Mouse (Mus musculus) midbrain, embryonic 15.5 days (tissue): ENCODE measurements around the gene Fntb. TPM values are rescaled to one million over a fixed set of nuclear protein-coding genes. Genes with fewer than 3 reads are reported as not detected.
"Not testable (repeated sequence)": the region's sequence is repeated elsewhere in the genome, so short reads cannot be mapped to it uniquely, and the experiment has no call there.

Experiments used
- ATAC-seq: fragments of 200-750 bp; cut with Nextera tagmentation; replicated peaks from 2 replicates; pipeline ENCODE4 v1.8.0; 2017; ENCODE audit warnings: moderate TSS enrichment
- H3K27ac ChIP-seq: fragments of 300-500 bp; sonication (generic); 2 replicates; pipeline ENCODE4 v1.5.1; 2015; ENCODE audit warnings: mild to moderate bottlenecking, inconsistent platforms
- H3K27me3 ChIP-seq: fragments of 300-500 bp; sonication (generic); replicated peaks from 2 replicates; pipeline ENCODE4 v1.6.1; 2015; ENCODE audit warnings: inconsistent platforms
- H3K36me3 ChIP-seq: fragments of 300-500 bp; sonication (generic); replicated peaks from 2 replicates; pipeline ENCODE4 v1.6.1; 2015; ENCODE audit warnings: inconsistent platforms
- H3K4me1 ChIP-seq: fragments of 300-500 bp; sonication (generic); 2 replicates; pipeline ENCODE4 v1.6.1; 2015; ENCODE audit warnings: inconsistent platforms
- H3K4me2 ChIP-seq: fragments of 300-500 bp; sonication (generic); 2 replicates; pipeline ENCODE4 v1.6.1; 2015; ENCODE audit warnings: inconsistent platforms, mild to moderate bottlenecking, moderate library complexity
- H3K4me3 ChIP-seq: fragments of 300-500 bp; sonication (generic); 2 replicates; pipeline ENCODE4 v1.5.1; 2015; ENCODE audit warnings: mild to moderate bottlenecking, inconsistent platforms
- H3K9ac ChIP-seq: fragments of 300-500 bp; sonication (generic); 2 replicates; pipeline ENCODE4 v1.6.1; 2015; ENCODE audit warnings: mild to moderate bottlenecking, inconsistent platforms
- H3K9me3 ChIP-seq: fragments of 300-500 bp; sonication (generic); 2 replicates; pipeline ENCODE4 v1.6.1; 2016; ENCODE audit warnings: inconsistent platforms
- WGBS: fragments of 180-500 bp; shearing (Covaris S2); methylation state at CpG from one replicate; pipeline ENCODE4 v1.1.7; 2015; ENCODE audit warnings: mixed read lengths; 5-methylcytosine and 5-hydroxymethylcytosine counted together
- polyA plus RNA-seq: library from polyadenylated mRNA; unstranded; fragments of >200 nt; fragmentation: Nextera tagmentation; extraction: Ambion mirVana; gene quantifications from 2 replicates; pipeline ENCODE4 v1.2.1, GENCODE M21; 2015

The Fntb gene
- polyA plus RNA-seq, 1 experiment from 2014 or later = 44.3 TPM

DNA sequence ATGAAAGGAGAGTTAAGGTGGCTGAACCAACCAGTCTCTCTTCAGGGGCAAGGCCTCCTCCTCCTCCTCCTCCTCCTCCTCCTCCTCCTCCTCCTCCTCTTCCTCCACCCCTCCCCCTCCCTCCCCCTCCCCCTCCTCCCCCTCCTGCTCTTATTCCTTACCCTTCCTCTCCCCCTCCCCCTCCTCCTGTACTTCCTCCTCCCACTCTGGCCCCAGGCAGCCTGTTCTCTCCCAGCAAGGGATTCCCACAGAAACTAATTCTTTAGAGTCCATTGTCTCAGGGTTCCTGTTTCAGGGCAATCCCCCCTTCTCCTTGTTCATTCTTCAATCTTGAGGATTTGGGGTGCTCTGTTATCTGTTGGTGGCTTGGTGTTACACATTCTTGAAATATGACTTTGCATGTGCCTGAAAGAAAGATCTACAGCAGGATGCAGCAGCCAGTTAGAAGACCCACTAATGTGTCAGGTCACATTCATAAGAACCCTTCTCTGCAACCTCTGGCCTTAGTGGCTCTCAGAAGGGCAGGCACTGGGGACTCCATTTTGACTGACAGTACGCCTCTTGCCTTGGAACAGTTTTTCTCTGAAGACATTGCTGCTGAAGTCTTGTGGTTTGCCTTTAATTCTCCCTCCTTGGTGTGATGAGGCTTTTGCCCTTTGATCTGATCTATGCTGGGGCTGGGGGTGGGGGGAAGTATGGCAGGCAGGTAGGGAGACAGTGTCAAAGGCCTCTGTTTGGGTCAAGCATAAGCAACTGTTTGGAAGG lies 88.2 kb downstream of the Fntb start:
- H3K4me1 ChIP-seq = no peaks in the 10 kb centered on the region
- whole genome bisulfite sequencing = 88% methylated on average over 1 of the region's 1 CpGs
- no peak overlapping the region for H3K4me2 ChIP-seq
- ATAC-seq = no peak
- no peaks in the 10 kb centered on the region for H3K36me3 ChIP-seq
- no peak overlapping the region for H3K4me3 ChIP-seq
- no peaks in the 10 kb centered on the region for H3K27me3 ChIP-seq
- no peaks in the 10 kb centered on the region for H3K9me3 ChIP-seq
- no peak overlapping the region for H3K9ac ChIP-seq
- H3K27ac ChIP-seq = no peak overlapping the region

DNA sequence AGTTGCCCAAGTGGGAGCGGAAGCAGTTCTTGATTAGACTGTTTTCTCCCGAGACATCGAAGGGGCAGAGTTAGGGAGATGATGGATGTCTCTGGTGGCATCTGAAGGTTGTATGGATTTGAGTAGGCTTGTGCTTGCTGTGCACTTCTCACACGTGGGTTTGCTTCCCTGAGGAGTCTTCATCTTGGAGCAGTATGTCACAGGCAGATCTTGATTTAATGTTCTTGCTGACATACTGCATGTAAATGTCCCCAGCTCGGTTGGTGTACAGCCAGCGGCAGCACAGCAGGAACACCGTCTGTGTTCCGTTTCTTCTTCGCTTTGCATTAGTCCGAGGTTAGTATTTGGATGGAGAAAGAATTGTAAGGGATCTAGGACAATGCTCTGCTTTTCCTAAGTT lies 91.7 kb downstream of the Fntb start:
- no peaks in the 10 kb centered on the region for H3K4me1 ChIP-seq
- 90% methylated on average over 10 of the region's 10 CpGs for WGBS
- ATAC-seq = no peak
- H3K4me3 ChIP-seq = no peak overlapping the region
- H3K36me3 ChIP-seq = no peaks in the 10 kb centered on the region
- H3K27me3 ChIP-seq = no peaks in the 10 kb centered on the region
- no peaks in the 10 kb centered on the region for H3K9me3 ChIP-seq
- no peak overlapping the region for H3K27ac ChIP-seq
- H3K4me2 ChIP-seq = no peak overlapping the region
- no peak overlapping the region for H3K9ac ChIP-seq

DNA sequence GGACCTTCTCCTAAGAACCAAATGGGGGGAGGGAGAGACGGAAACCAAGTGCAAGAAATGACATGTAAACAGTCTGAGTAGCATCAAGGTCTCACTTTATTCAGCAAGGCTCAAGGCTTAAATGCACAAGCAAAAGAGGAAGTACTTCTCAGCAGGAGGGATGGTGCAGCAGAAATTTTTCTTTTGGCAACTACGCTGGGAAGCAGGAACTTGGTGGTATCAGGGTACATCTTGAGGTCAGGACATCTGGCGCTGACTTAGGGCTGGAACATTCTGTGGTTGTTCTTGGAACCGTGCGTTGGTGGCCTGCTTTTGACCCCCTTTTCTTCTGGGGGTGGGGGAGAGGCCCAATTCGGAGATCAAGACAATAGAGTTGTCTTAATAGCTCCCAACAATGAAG lies 93.4 kb downstream of the Fntb start:
- H3K4me3 ChIP-seq, H3K27me3 ChIP-seq, H3K9ac ChIP-seq, H3K27ac ChIP-seq, H3K36me3 ChIP-seq, H3K4me1 ChIP-seq, ATAC-seq, H3K9me3 ChIP-seq, H3K4me2 ChIP-seq: not testable (repeated sequence)
- WGBS = 94% methylated on average over 6 of the region's 6 CpGs

DNA sequence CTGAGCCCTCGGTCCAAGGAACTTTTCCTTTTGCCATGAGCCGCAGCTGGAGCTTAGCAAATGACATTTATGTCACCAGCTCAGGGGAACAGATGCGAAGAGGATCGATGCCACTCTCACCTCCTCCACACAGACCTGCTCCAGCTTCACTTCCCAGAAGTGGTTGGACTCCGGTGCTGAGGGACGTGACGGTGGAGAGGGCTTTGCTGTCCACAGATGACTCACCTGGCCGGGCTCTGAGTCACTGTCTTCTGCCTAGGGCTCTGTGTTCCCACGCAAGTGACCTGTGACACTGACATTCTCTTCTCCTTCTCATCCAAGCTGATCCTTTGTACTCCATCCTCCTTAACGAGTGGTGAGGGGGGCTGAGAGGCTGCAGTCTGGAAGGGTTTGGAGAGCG lies 98.3 kb downstream of the Fntb start:
- Histone ChIP-seq H3K4me2 (no peak overlapping the region), H3K4me3 (no peak overlapping the region), H3K9me3 (no peaks in the 10 kb centered on the region), H3K4me1 (no peaks in the 10 kb centered on the region), H3K27ac (no peak overlapping the region), H3K9ac (no peak overlapping the region), H3K36me3 (no peaks in the 10 kb centered on the region), H3K27me3 (no peaks in the 10 kb centered on the region)
- ATAC-seq = no peak
- 82% methylated on average over 11 of the region's 11 CpGs for WGBS

DNA sequence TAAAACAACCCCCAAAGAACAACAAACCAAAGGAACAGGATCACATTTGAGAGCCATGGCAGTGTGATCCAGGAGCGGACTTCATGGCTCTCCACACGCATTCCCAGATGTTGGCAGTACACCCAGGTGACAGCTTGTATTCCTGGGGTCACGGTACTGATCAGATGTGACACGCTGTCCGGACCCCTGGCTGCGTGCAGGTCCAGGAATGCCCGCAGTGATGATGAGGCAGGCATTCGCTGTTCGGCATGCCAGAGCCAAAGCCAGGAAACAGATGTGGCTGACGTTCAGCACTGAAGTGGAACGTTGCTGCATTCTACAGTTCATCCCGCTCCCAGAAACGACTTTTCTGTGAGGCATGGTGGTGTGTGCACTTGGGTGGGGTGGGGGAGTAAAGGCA lies 99.9 kb downstream of the Fntb start:
- WGBS = 86% methylated on average over 13 of the region's 13 CpGs
- ATAC-seq = no peak
- H3K4me1 ChIP-seq = no peaks in the 10 kb centered on the region
- H3K4me2 ChIP-seq = no peak overlapping the region
- no peaks in the 10 kb centered on the region for H3K27me3 ChIP-seq
- no peak overlapping the region for H3K4me3 ChIP-seq
- H3K36me3 ChIP-seq = no peaks in the 10 kb centered on the region
- H3K9ac ChIP-seq = no peak overlapping the region
- H3K9me3 ChIP-seq = no peaks in the 10 kb centered on the region
- no peak overlapping the region for H3K27ac ChIP-seq

DNA sequence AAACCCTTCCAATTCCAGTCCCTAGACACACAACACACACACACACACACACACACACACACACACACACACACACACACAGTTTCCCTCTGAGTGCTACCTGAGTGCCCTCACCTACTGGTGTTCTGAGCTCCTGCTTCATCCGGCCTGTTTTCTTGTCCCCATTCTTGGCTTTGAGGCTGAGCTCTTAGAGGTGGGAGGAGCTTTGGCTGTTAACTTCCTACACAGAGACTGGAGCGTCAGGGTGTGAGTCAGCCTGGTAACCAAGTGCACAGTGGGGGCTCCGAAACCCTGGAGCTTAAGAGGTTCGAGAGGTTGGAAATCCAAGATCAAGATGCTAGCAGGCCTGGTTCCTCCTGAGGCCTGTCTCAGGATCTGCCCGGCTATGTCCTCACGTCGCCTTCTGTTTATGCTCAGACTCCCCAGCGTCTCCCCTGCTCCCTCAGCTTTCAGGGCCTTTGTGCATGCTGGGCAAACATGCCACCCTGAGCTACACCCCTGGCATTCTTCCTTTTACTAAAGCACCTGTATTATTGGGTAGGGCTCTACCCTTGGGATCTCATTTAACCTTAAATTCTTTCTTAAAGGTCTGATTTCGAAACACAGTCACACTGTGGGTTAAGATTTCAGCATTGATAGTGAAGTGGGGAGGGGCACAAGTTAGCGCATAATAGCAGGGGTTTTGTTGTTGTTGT lies 102.3 kb downstream of the Fntb start:
- no peak overlapping the region for H3K4me3 ChIP-seq
- H3K9ac ChIP-seq = no peak overlapping the region
- ATAC-seq = no peak
- H3K4me1 ChIP-seq = no peaks in the 10 kb centered on the region
- no peaks in the 10 kb centered on the region for H3K36me3 ChIP-seq
- no peaks in the 10 kb centered on the region for H3K9me3 ChIP-seq
- no peak overlapping the region for H3K27ac ChIP-seq
- WGBS = 55% methylated on average over 10 of the region's 10 CpGs
- H3K27me3 ChIP-seq = no peaks in the 10 kb centered on the region
- no peak overlapping the region for H3K4me2 ChIP-seq

DNA sequence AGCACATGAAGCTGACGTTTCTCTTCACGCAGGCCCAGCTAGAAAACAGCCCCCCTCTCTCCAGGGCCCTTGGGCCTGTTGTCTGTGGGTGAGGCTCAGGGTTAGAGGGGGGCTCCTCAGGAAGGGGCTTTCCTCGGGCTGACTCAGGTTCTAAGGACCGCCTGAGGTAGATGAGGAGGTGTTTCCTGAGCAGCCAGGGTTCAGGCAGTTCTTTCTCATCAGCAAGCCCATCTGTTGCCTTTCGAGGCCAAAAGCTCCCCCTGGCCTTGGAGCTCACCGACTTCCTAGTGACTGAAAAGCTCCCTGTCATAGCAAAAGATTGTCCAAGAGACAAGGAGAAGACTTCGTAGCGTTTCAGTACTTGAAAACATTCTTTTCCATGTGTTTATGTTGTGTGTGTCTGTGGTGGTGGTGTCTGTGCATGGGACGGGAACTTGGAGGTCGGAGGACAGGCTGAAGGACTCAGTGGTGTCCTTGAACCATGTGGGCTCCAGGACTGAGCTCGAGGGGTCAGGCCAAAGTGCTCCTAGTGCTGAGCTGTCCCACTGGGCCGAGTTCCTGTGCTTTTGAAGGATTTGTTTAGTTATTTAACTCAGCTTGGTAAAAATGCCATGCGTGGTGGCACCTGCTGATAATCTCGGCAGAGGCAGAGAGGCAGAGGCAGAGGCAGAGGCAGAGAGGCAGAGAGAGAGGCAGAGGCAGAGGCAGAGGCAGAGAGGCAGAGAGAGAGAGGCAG lies 103.2 kb downstream of the Fntb start:
- 74% methylated on average over 14 of the region's 14 CpGs for WGBS
- no peaks in the 10 kb centered on the region for H3K4me1 ChIP-seq
- no peak overlapping the region for H3K9ac ChIP-seq
- no peak overlapping the region for H3K27ac ChIP-seq
- no peaks in the 10 kb centered on the region for H3K36me3 ChIP-seq
- H3K9me3 ChIP-seq = no peaks in the 10 kb centered on the region
- no peak for ATAC-seq
- H3K4me2 ChIP-seq = no peak overlapping the region
- no peaks in the 10 kb centered on the region for H3K27me3 ChIP-seq
- H3K4me3 ChIP-seq = no peak overlapping the region

DNA sequence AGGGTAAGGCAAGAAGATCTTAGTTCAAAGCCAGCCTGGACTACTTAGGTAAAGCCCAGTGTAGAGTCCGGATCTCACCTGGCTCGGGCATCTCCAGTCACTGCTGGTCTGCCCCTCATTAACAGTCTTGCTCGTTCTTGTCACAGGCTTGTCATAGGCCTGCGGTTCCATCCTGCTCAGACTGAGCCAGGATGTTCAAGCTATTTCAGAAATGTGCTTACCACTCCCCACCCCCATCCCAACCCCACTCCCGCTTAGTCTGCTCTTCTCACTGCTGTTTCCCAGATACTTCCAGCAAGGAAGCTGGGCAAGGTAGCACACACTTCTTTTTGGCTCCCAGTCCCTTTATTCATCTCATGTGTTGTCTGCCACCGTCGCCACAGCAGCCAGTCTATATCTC lies 104.2 kb downstream of the Fntb start:
- 90% methylated on average over 7 of the region's 7 CpGs for WGBS
- no peaks in the 10 kb centered on the region for H3K4me1 ChIP-seq
- H3K9me3 ChIP-seq = no peaks in the 10 kb centered on the region
- H3K27me3 ChIP-seq = no peaks in the 10 kb centered on the region
- no peaks in the 10 kb centered on the region for H3K36me3 ChIP-seq
- no peak overlapping the region for H3K27ac ChIP-seq
- H3K9ac ChIP-seq = no peak overlapping the region
- ATAC-seq = no peak
- no peak overlapping the region for H3K4me2 ChIP-seq
- no peak overlapping the region for H3K4me3 ChIP-seq

DNA sequence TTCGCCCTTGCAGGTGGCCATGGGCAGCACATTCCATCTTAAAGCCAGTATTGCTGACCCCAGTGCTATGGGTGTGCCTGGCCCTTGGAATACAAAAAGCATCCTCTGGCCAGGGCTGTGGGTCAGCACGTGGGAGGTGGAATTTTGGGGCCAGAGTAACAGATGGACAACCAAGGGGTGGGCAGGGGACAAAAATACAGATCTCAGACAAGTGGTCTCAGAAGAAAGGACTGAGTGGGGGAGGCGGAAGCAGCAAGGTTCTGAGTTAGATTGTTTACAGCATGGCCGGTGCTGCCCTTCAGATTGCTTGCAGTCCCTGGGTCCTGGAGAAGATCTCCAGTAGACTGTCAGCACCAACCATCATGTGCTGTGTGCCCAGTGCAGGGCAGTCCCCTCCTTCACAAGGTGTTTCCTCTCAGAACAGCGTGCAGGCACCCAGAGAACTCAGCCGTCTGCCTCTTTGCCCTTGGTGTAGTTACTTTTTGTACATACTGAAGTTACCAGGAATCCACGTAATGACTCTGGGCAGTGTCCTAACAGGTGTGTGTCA lies 107.5 kb downstream of the Fntb start:
- Histone ChIP-seq H3K4me3 (no peak overlapping the region), H3K36me3 (0 out of 2 replicates have a peak, but pooled peaks cover 3% of the 10 kb centered on the region), H3K9ac (no peak overlapping the region), H3K27me3 (no peaks in the 10 kb centered on the region), H3K9me3 (no peaks in the 10 kb centered on the region), H3K4me1 (no peaks in the 10 kb centered on the region), H3K27ac (no peak overlapping the region), H3K4me2 (no peak overlapping the region)
- ATAC-seq = no peak
- WGBS = 88% methylated on average over 7 of the region's 7 CpGs

DNA sequence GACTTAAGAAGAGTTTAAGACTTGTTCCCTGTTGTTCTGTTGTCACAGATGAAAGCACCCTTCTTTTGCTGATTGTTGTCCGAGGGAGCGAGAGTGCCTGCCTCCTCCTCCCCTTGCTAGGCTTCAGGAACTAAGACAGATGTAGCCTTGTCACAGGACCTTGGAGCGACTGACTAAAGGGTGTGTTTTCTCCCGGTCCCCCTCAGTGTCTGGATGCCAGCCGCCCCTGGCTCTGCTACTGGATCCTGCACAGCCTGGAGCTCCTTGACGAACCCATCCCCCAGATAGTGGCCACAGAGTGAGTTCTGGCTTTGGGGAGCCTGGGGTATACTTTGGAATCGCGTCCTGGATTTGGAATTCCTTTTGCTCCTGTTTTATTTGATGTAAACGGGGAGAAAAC lies 109.4 kb downstream of the Fntb start:
- no peaks in the 10 kb centered on the region for H3K27me3 ChIP-seq
- no peak overlapping the region for H3K4me3 ChIP-seq
- H3K27ac ChIP-seq = no peak overlapping the region
- 40% methylated on average over 9 of the region's 9 CpGs for WGBS
- no peaks in the 10 kb centered on the region for H3K9me3 ChIP-seq
- no peak for ATAC-seq
- H3K9ac ChIP-seq = no peak overlapping the region
- 0 out of 2 replicates have a peak, but pooled peaks cover 3% of the 10 kb centered on the region for H3K36me3 ChIP-seq
- H3K4me1 ChIP-seq = no peaks in the 10 kb centered on the region
- no peak overlapping the region for H3K4me2 ChIP-seq

DNA sequence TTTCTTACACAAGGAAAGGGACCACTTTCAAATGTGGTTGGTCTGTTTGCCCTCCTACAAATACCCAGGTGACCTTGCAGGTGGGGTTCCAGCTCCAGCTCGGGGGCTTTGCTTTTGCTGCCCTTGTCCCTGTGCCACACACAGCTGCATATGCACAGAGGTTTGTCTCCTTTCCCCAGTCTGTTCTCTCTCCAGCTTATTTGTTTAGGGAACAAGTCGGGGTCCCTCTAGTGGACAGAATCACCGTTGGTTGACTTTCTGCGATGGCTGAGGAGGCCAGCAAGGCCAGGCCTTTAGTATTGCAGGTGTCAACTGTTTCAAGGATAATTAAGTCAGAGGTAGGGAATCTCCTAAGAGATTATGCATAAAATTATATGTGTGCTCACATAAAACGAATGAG lies 113.9 kb downstream of the Fntb start:
- Histone ChIP-seq H3K4me1 (no peaks in the 10 kb centered on the region), H3K9ac (no peak overlapping the region), H3K4me3 (no peak overlapping the region), H3K9me3 (no peaks in the 10 kb centered on the region), H3K36me3 (0 out of 2 replicates have a peak, but pooled peaks cover 3% of the 10 kb centered on the region), H3K27ac (no peak overlapping the region), H3K4me2 (no peak overlapping the region), H3K27me3 (no peaks in the 10 kb centered on the region)
- no peak for ATAC-seq
- 5% methylated on average over 5 of the region's 5 CpGs for whole genome bisulfite sequencing

DNA sequence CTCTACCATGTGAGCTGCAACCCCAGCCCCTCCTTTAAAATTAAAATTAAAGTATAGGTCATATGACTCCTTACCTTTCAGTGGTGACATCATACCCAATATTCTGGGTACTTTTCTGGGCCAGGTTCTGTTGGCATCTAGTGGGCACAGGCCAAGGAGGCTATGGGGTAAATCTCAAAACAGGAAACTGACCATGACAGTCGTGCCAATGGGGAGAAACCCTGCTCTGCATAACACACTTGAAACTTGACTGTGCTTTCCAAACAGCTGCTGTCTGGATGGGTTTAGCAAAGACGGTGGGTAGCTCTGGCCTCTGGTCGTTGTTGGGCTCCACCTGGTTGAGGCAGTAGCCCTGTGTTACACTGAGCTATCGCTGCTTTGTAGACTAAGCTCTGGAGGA lies 114.7 kb downstream of the Fntb start:
- H3K27me3 ChIP-seq = no peaks in the 10 kb centered on the region
- WGBS = 94% methylated on average over 4 of the region's 4 CpGs
- H3K4me3 ChIP-seq = no peak overlapping the region
- no peaks in the 10 kb centered on the region for H3K9me3 ChIP-seq
- no peak overlapping the region for H3K27ac ChIP-seq
- H3K36me3 ChIP-seq = 0 out of 2 replicates have a peak, but pooled peaks cover 3% of the 10 kb centered on the region
- H3K4me1 ChIP-seq = no peaks in the 10 kb centered on the region
- no peak overlapping the region for H3K4me2 ChIP-seq
- no peak overlapping the region for H3K9ac ChIP-seq
- ATAC-seq = no peak
